Mouse (Mus musculus) forebrain, embryonic 10.5 days (tissue): ENCODE results near the gene N4bp2l2. TPM values are rescaled to one million over a fixed set of nuclear protein-coding genes. Genes with fewer than 3 reads are reported as not detected.
"Not testable (repeated sequence)": the region's sequence is repeated elsewhere in the genome, so short reads cannot be mapped to it uniquely, and the experiment has no call there.

Experiments used
- DNase-seq: peaks from one replicate; pipeline ENCODE4 v3.0.0-alpha.2; 2017; ENCODE audit warnings: low spot score; ENCODE audit errors: extremely low spot score
- H3K27ac ChIP-seq: fragments of 300-500 bp; sonication (generic); 2 replicates; pipeline ENCODE4 v1.5.1; 2016; ENCODE audit warnings: mild to moderate bottlenecking
- H3K27me3 ChIP-seq: fragments of 300-500 bp; sonication (generic); 2 replicates; pipeline ENCODE4 v1.6.1; 2016; ENCODE audit warnings: mild to moderate bottlenecking; ENCODE audit not compliant: poor library complexity, severe bottlenecking
- H3K36me3 ChIP-seq: fragments of 300-500 bp; sonication (generic); replicated peaks from 2 replicates; pipeline ENCODE4 v1.6.1; 2016; ENCODE audit warnings: mild to moderate bottlenecking, moderate library complexity
- H3K4me1 ChIP-seq: fragments of 300-500 bp; sonication (generic); 2 replicates; pipeline ENCODE4 v1.6.1; 2016
- H3K4me3 ChIP-seq: fragments of 300-500 bp; sonication (generic); 2 replicates; pipeline ENCODE4 v1.5.1; 2016; ENCODE audit warnings: mild to moderate bottlenecking, moderate library complexity
- H3K9me3 ChIP-seq: fragments of 300-500 bp; sonication (generic); 2 replicates; pipeline ENCODE4 v1.6.1; 2016; ENCODE audit warnings: mild to moderate bottlenecking, moderate library complexity
- WGBS: fragments of 180-500 bp; shearing (Covaris S2); methylation state at CpG from one replicate; pipeline ENCODE4 v1.1.7; 2016; 5-methylcytosine and 5-hydroxymethylcytosine counted together
- polyA plus RNA-seq: library from polyadenylated mRNA; unstranded; fragments of >200 nt; fragmentation: Nextera tagmentation; extraction: Ambion mirVana; gene quantifications from 2 replicates; pipeline ENCODE4 v1.2.1, GENCODE M21; 2016

Gene N4bp2l2
- polyA plus RNA-seq, 1 experiment from 2014 or later = 33.3 TPM

- Histone ChIP-seq H3K9me3 (no peaks in the 10 kb centered on the region), H3K36me3 (no peaks in the 10 kb centered on the region), H3K4me3 (no peak overlapping the region), H3K4me1 (peaks cover 18% of the 10 kb centered on the region), H3K27me3 (no peaks in the 10 kb centered on the region), H3K27ac (no peak overlapping the region)
- no peak for DNase-seq
- 91% methylated on average over 7 of the region's 7 CpGs for WGBS
Observed at GRCm38 (mm10) chr5:150672343-150672742, 6.4 kb upstream of the N4bp2l2 start.

- peaks cover 9% of the 10 kb centered on the region for H3K4me1 ChIP-seq
- WGBS = 64% methylated on average over 4 of the region's 4 CpGs
- no peak for DNase-seq
Observed at GRCm38 (mm10) chr5:150668731-150669130, 2.7 kb upstream of the N4bp2l2 start.

GRCm38 (mm10) chr5:150665132-150665954 lies 640 bp downstream of the N4bp2l2 start:
- Histone ChIP-seq H3K36me3 (peaks cover 33% of the 10 kb centered on the region), H3K9me3 (no peaks in the 10 kb centered on the region), H3K27ac (peak overlapping the region; percentile 92), H3K4me1 (peaks cover 9% of the 10 kb centered on the region), H3K27me3 (no peaks in the 10 kb centered on the region), H3K4me3 (peak overlapping the region; percentile 95)
- peak; percentile 93 for DNase-seq
- WGBS = under 1% methylated on average over 52 of the region's 52 CpGs

More at GRCm38 (mm10) chr5:150668731-150669130, 2.7 kb upstream of the N4bp2l2 start:
- Histone ChIP-seq H3K4me3 (no peak overlapping the region), H3K36me3 (peaks cover 3% of the 10 kb centered on the region; the same call in 1 of the 2 replicates), H3K27ac (no peak overlapping the region), H3K9me3 (no peaks in the 10 kb centered on the region), H3K27me3 (no peaks in the 10 kb centered on the region)

- Histone ChIP-seq H3K27me3 (no peaks in the 10 kb centered on the region), H3K4me3 (peak overlapping the region; percentile 95), H3K36me3 (peaks cover 38% of the 10 kb centered on the region), H3K9me3 (no peaks in the 10 kb centered on the region), H3K4me1 (peaks cover 9% of the 10 kb centered on the region), H3K27ac (peak overlapping the region; percentile 92)
- no peak for DNase-seq
- WGBS = under 1% methylated on average over 10 of the region's 10 CpGs
Observed at GRCm38 (mm10) chr5:150664794-150665131, 1.2 kb downstream of the N4bp2l2 start.

- H3K27me3 ChIP-seq, H3K4me1 ChIP-seq, H3K27ac ChIP-seq, DNase-seq, H3K9me3 ChIP-seq: not testable (repeated sequence)
- Histone ChIP-seq H3K36me3 (peaks cover 46% of the 10 kb centered on the region), H3K4me3 (peak overlapping the region; percentile 95; the same call in 1 of the 2 replicates)
- 93% methylated on average over 7 of the region's 7 CpGs for WGBS
Observed at GRCm38 (mm10) chr5:150663926-150664325, 2.1 kb downstream of the N4bp2l2 start.

GRCm38 (mm10) chr5:150660296-150660695 lies 5.7 kb downstream of the N4bp2l2 start:
- not testable (repeated sequence) for H3K9me3 ChIP-seq, DNase-seq, H3K4me3 ChIP-seq, H3K27ac ChIP-seq, H3K27me3 ChIP-seq
- 93% methylated on average over 3 of the region's 3 CpGs for WGBS
- peaks cover 78% of the 10 kb centered on the region for H3K36me3 ChIP-seq
- H3K4me1 ChIP-seq = peaks cover 14% of the 10 kb centered on the region

- DNase-seq, H3K27ac ChIP-seq, H3K27me3 ChIP-seq, H3K9me3 ChIP-seq, H3K4me3 ChIP-seq: not testable (repeated sequence)
- Histone ChIP-seq H3K4me1 (peaks cover 12% of the 10 kb centered on the region), H3K36me3 (peaks cover 87% of the 10 kb centered on the region)
- WGBS = 88% methylated on average over 6 of the region's 6 CpGs
Observed at GRCm38 (mm10) chr5:150659425-150659824, 6.6 kb downstream of the N4bp2l2 start.

GRCm38 (mm10) chr5:150654548-150654947 lies 11.4 kb downstream of the N4bp2l2 start:
- Histone ChIP-seq H3K4me1 (0 out of 2 replicates have a peak, but pooled peaks cover 5% of the 10 kb centered on the region), H3K9me3 (no peaks in the 10 kb centered on the region), H3K36me3 (peaks cover 76% of the 10 kb centered on the region), H3K4me3 (no peak overlapping the region), H3K27ac (no peak overlapping the region), H3K27me3 (no peaks in the 10 kb centered on the region)
- no peak for DNase-seq

GRCm38 (mm10) chr5:150652578-150652977 lies 13.4 kb downstream of the N4bp2l2 start:
- DNase-seq = no peak
- WGBS = 84% methylated on average over 2 of the region's 2 CpGs
- H3K36me3 ChIP-seq = peaks cover 77% of the 10 kb centered on the region
- no peaks in the 10 kb centered on the region for H3K9me3 ChIP-seq
- no peak overlapping the region for H3K4me3 ChIP-seq
- H3K27ac ChIP-seq = no peak overlapping the region
- H3K27me3 ChIP-seq = no peaks in the 10 kb centered on the region
- H3K4me1 ChIP-seq = no peaks in the 10 kb centered on the region

- H3K9me3 ChIP-seq = no peaks in the 10 kb centered on the region
- H3K27me3 ChIP-seq = no peaks in the 10 kb centered on the region
- no peaks in the 10 kb centered on the region for H3K4me1 ChIP-seq
- H3K4me3 ChIP-seq = no peak overlapping the region
- H3K36me3 ChIP-seq = peaks cover 93% of the 10 kb centered on the region
- no peak overlapping the region for H3K27ac ChIP-seq
- WGBS = 92% methylated on average over 4 of the region's 4 CpGs
- DNase-seq = no peak
Observed at GRCm38 (mm10) chr5:150644926-150645325, 21.1 kb downstream of the N4bp2l2 start.

GRCm38 (mm10) chr5:150643390-150643789 lies 22.6 kb downstream of the N4bp2l2 start:
- 94% methylated on average over 4 of the region's 4 CpGs for WGBS
- not testable (repeated sequence) for H3K27ac ChIP-seq, H3K4me1 ChIP-seq, H3K27me3 ChIP-seq, H3K4me3 ChIP-seq, DNase-seq, H3K9me3 ChIP-seq
- peaks cover 86% of the 10 kb centered on the region for H3K36me3 ChIP-seq

- H3K27me3 ChIP-seq = no peaks in the 10 kb centered on the region
- no peaks in the 10 kb centered on the region for H3K4me1 ChIP-seq
- H3K27ac ChIP-seq = no peak overlapping the region
- H3K4me3 ChIP-seq = no peak overlapping the region
- DNase-seq = no peak
- peaks cover 84% of the 10 kb centered on the region for H3K36me3 ChIP-seq
- 93% methylated on average over 3 of the region's 3 CpGs for whole genome bisulfite sequencing
- H3K9me3 ChIP-seq = no peaks in the 10 kb centered on the region
Observed at GRCm38 (mm10) chr5:150641440-150641839, 24.5 kb downstream of the N4bp2l2 start.

GRCm38 (mm10) chr5:150629692-150630091 lies 36.3 kb downstream of the N4bp2l2 start:
- Histone ChIP-seq H3K4me3 (no peak overlapping the region), H3K36me3 (peaks cover 37% of the 10 kb centered on the region), H3K4me1 (0 out of 2 replicates have a peak, but pooled peaks cover 6% of the 10 kb centered on the region), H3K9me3 (no peaks in the 10 kb centered on the region), H3K27me3 (no peaks in the 10 kb centered on the region), H3K27ac (no peak overlapping the region)
- 96% methylated on average over 2 of the region's 2 CpGs for WGBS
- no peak for DNase-seq
